ENCODE assay signal across 16 mouse cellular contexts in genomic region chr8:67328439-67328838, GRCm38 (mm10).
DNase-seq lines count a peak whose midpoint lies in the region; ATAC-seq and TF ChIP-seq lines count a peak whose summit lies in the region.
"Had no signal": no experiment of that assay in that cellular context is flagged by ENCODE, and none has a peak within 500 bp of the region (broad histone marks: within the 10 kb centered on the region; RNA-seq: fewer than 3 reads in every experiment).

No protein-coding gene starts in this region.

- no peak overlapping the region for H3K4me3 ChIP-seq in forebrain, postnatal 0 days (ENCODE audit: low read depth, low read length)
- H3K4me3 ChIP-seq in forebrain, embryonic 13.5 days: no peak overlapping the region
- no peak overlapping the region for H3K4me3 ChIP-seq in layer of hippocampus, adult 2 months
- H3K4me3 ChIP-seq: embryonic facial prominence, embryonic 10.5 days; hindbrain, embryonic 13.5 days had no signal

- ATAC-seq in forebrain, postnatal 0 days: no peak; the same call in 1 of the 2 replicates
- no peak for ATAC-seq in forebrain, embryonic 13.5 days
- ATAC-seq: forebrain, embryonic 14.5 days; intestine, embryonic 16.5 days had no signal

- H3K9me3 ChIP-seq in forebrain, postnatal 0 days (ENCODE audit: low read length): no peaks in the 10 kb centered on the region
- H3K9me3 ChIP-seq in forebrain, embryonic 13.5 days (replicated peaks): no peaks in the 10 kb centered on the region
- H3K9me3 ChIP-seq: embryonic facial prominence, embryonic 10.5 days; hindbrain, embryonic 13.5 days had no signal

- peak; percentile 24 for TF ChIP-seq CTCF in forebrain, postnatal 0 days (IDR thresholded peaks at IDR 0.05; ENCODE audit: low read depth)
- peak; percentile 66 for TF ChIP-seq CTCF in layer of hippocampus, adult 2 months (conservative IDR thresholded peaks at IDR 0.05)

- H3K27me3 ChIP-seq in forebrain, postnatal 0 days (ENCODE audit: insufficient read depth, low read length): no peaks in the 10 kb centered on the region
- H3K27me3 ChIP-seq in forebrain, embryonic 13.5 days: no peaks in the 10 kb centered on the region
- H3K27me3 ChIP-seq: hindbrain, embryonic 13.5 days had no signal

- no peak overlapping the region for H3K9ac ChIP-seq in forebrain, postnatal 0 days
- no peak overlapping the region for H3K9ac ChIP-seq in forebrain, embryonic 13.5 days
- H3K9ac ChIP-seq: hindbrain, embryonic 13.5 days had no signal

- WGBS in forebrain, postnatal 0 days: 62% methylated on average over 2 of the region's 2 CpGs
- WGBS in forebrain, embryonic 13.5 days: 86% methylated on average over 2 of the region's 2 CpGs

- DNase-seq in forebrain, postnatal 0 days: peak; percentile 35
- peak; percentile 11 for DNase-seq in heart, adult 8-10 months (ENCODE audit: low spot score)
- no peak for DNase-seq in heart, postnatal 36 days
- no peak for DNase-seq in layer of hippocampus, adult 2 months (ENCODE audit: low spot score in 2 of 2)
- no peak for DNase-seq in layer of hippocampus, postnatal 25 days (ENCODE audit: extremely low spot score in 1 of 2, low spot score in 1 of 2)
- DNase-seq in brain, adult 2 months (ENCODE audit: low read depth, low spot score): peak; percentile 33
- DNase-seq: adrenal gland, postnatal 14 days; cerebellum, adult 18-20 months; cerebellum, postnatal 10 days; gastrocnemius, postnatal 14 days had no signal

- intact Hi-C loops in heart, postnatal 36 days (cut with DNase I): no loop called here

- no peaks in the 10 kb centered on the region for H3K4me1 ChIP-seq in forebrain, postnatal 0 days (ENCODE audit: insufficient read depth)
- no peaks in the 10 kb centered on the region for H3K4me1 ChIP-seq in forebrain, embryonic 13.5 days
- H3K4me1 ChIP-seq: embryonic facial prominence, embryonic 10.5 days; hindbrain, embryonic 13.5 days had no signal

- H3K4me2 ChIP-seq in forebrain, postnatal 0 days (ENCODE audit: low read depth): no peak overlapping the region
- no peak overlapping the region for H3K4me2 ChIP-seq in forebrain, embryonic 13.5 days
- H3K4me2 ChIP-seq: heart, embryonic 11.5 days; hindbrain, embryonic 13.5 days had no signal

- H3K36me3 ChIP-seq in forebrain, postnatal 0 days (ENCODE audit: insufficient read depth): no peaks in the 10 kb centered on the region
- no peaks in the 10 kb centered on the region for H3K36me3 ChIP-seq in forebrain, embryonic 13.5 days (ENCODE audit: poor library complexity, severe bottlenecking)
- H3K36me3 ChIP-seq: embryonic facial prominence, embryonic 10.5 days; hindbrain, embryonic 13.5 days had no signal

- H3K27ac ChIP-seq in forebrain, postnatal 0 days (ENCODE audit: low read depth, low read length): no peak overlapping the region
- no peak overlapping the region for H3K27ac ChIP-seq in forebrain, embryonic 13.5 days
- H3K27ac ChIP-seq in layer of hippocampus, adult 2 months: no peak overlapping the region
- H3K27ac ChIP-seq: embryonic facial prominence, embryonic 10.5 days; hindbrain, embryonic 13.5 days had no signal

Comparison
In these comparisons a context has a peak if more than half of its experiments do, and no peak if none do; other contexts are left out.
1. DNase-seq: peak in forebrain, postnatal 0 days (single experiment), heart, adult 8-10 months (single experiment) and brain, adult 2 months (single experiment); none in heart, postnatal 36 days (0 of 2), layer of hippocampus, adult 2 months (0 of 2) and layer of hippocampus, postnatal 25 days (0 of 2).